Mouse (Mus musculus): ENCODE measurements around the gene Slc12a4.

Gene Slc12a4

GRCm38 (mm10) chr8:105966692-105967311 is 905 bp upstream of the Slc12a4 start:
- no peak for DNase-seq

GRCm38 (mm10) chr8:105965266-105965904 is 512 bp downstream of the Slc12a4 start:
- no peak for DNase-seq

GRCm38 (mm10) chr8:105964506-105965265 is 1.2 kb downstream of the Slc12a4 start:
- no peak for DNase-seq

GRCm38 (mm10) chr8:105961536-105961935 is 4.4 kb downstream of the Slc12a4 start:
- DNase-seq = no peak

- DNase-seq = no peak
These were observed 4.8 kb downstream of the Slc12a4 start for GRCm38 (mm10) chr8:105961101-105961500.

GRCm38 (mm10) chr8:105959350-105959749 is 6.5 kb downstream of the Slc12a4 start:
- DNase-seq = peak; percentile 75

GRCm38 (mm10) chr8:105957813-105958212 is 8.1 kb downstream of the Slc12a4 start:
- no peak for DNase-seq

GRCm38 (mm10) chr8:105956556-105956955 is 9.3 kb downstream of the Slc12a4 start:
- DNase-seq = no peak

- no peak for DNase-seq
These were observed 14.7 kb downstream of the Slc12a4 start for GRCm38 (mm10) chr8:105951057-105951659.

GRCm38 (mm10) chr8:105949350-105949749 is 16.5 kb downstream of the Slc12a4 start:
- no peak for DNase-seq

- no peak for DNase-seq
These were observed 22.6 kb downstream of the Slc12a4 start, which contains the start of gene Lcat for GRCm38 (mm10) chr8:105943321-105943739. Lcat (minus strand) TSS chr8:105943382.

- DNase-seq = no peak
These were observed 23.4 kb downstream of the Slc12a4 start for GRCm38 (mm10) chr8:105942542-105942941.

- no peak for DNase-seq
These were observed 23.9 kb downstream of the Slc12a4 start for GRCm38 (mm10) chr8:105942026-105942425.

- DNase-seq = no peak
These were observed 27.6 kb downstream of the Slc12a4 start, which contains the start of gene Psmb10 for GRCm38 (mm10) chr8:105938306-105938669. Psmb10 (minus strand) TSS chr8:105938444.

- DNase-seq = peak; percentile 50
These were observed 28.2 kb downstream of the Slc12a4 start for GRCm38 (mm10) chr8:105937496-105938305.

- peak; percentile 85 for DNase-seq
These were observed 28.9 kb downstream of the Slc12a4 start for GRCm38 (mm10) chr8:105936866-105937475.

- no peak for DNase-seq
These were observed 29.9 kb downstream of the Slc12a4 start for GRCm38 (mm10) chr8:105935863-105936603.

GRCm38 (mm10) chr8:105935105-105935504 is 30.8 kb downstream of the Slc12a4 start:
- DNase-seq = no peak

- no peak for DNase-seq
These were observed 32.1 kb downstream of the Slc12a4 start, which contains the start of gene Ctrl for GRCm38 (mm10) chr8:105933762-105934161. Ctrl (minus strand) TSS chr8:105933862.

- no peak for DNase-seq
These were observed 33.4 kb downstream of the Slc12a4 start for GRCm38 (mm10) chr8:105932525-105932924.

GRCm38 (mm10) chr8:105931271-105931670 is 34.6 kb downstream of the Slc12a4 start:
- DNase-seq = no peak

Measured in cerebellum, adult 8-10 months (tissue).